Mouse (Mus musculus) gastrocnemius, postnatal 4 days (tissue): ENCODE results near the gene Trmt44. TPM values are rescaled to one million over a fixed set of nuclear protein-coding genes. Genes with fewer than 3 reads are reported as not detected.

Source experiments
- DNase-seq, 2 experiments: peaks; one replicate each; pipeline ENCODE4 v3.0.0; 2021 to 2022; ENCODE audit warnings: low spot score in 2 of 2, mixed read lengths in 2 of 2
- total RNA-seq, 2 experiments: library from RNA; stranded (reverse); gene quantifications; 2 replicates each; pipeline ENCODE4 v1.2.3; 2021

Gene Trmt44
- total RNA-seq, 2 experiments from 2014 or later, result 4.2 to 4.9 TPM

DNA sequence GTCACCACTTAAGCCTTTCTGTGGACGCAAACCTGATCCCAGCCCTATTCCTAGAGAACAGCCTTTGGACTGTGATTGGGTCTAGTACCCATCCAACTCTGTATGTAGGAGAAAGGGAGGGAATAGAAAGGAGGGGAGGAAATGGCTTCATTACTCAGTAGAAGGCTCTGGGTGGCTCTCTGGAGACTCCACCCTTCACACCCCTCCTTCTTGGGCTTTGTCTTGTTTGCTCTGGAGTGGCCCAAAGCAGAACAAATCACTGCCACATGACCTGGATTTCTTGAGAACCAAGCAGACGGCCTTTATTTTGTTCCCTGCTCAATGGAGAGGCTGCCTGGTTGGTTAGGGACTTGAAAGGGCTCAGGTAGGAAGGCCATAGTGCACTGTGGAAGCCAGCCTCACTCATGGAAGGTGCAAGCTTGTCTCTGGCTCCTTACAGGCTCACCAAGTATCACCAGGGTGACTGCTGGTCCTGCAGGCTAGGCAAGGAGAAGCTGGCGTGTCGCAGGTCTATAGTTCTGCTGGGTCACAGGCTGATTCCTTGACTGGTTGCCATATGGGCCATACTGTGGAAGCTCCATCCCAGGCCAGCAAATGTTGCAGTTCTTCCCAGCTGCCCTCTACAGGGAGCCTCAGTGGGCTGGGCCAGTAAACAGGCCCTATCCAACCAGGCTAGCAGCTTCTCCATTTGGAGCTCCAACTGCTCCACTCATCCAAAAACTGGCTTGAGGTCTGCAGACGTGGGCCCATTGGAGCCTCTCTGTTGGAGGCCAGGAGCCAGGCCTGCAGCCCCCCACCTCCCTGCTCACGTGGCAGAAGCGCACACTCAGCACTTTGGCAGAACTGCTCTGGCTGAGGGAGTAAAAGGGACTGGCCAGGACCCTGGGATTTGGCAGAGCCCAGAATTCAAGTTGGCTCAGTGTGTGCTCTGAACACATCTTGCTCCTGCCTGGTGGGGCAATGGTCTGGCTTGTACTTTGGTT lies 22.7 kb downstream of the Trmt44 start:
- peak in 1 of 2 experiments; percentile 54 for DNase-seq

DNA sequence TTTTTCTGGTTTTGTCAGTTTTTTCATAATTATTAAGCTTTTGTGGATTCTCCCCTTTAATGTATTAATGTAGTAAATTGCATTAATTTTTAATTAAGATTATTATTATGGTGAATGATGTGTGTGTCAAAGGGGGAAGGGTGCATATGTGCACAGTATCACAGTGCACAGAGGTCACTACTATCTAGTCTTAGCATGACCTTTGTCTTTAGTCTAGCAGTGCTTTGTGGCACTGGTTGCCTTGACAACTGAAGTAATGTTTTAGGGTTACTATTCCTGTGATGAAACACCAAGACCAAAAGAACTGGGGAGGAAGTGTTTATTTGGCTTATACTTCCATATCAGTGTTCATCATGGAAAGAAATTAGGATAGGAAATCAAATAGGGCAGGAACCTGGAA lies 28.7 kb downstream of the Trmt44 start:
- DNase-seq, result no peak

- no peak for DNase-seq
Observed at GRCm38 (mm10) chr5:35541059-35541790, 33.6 kb downstream of the Trmt44 start.

- no peak for DNase-seq
Observed at GRCm38 (mm10) chr5:35540555-35540954, 34.3 kb downstream of the Trmt44 start.

GRCm38 (mm10) chr5:35539576-35539975 lies 35.3 kb downstream of the Trmt44 start:
- no peak for DNase-seq

DNA sequence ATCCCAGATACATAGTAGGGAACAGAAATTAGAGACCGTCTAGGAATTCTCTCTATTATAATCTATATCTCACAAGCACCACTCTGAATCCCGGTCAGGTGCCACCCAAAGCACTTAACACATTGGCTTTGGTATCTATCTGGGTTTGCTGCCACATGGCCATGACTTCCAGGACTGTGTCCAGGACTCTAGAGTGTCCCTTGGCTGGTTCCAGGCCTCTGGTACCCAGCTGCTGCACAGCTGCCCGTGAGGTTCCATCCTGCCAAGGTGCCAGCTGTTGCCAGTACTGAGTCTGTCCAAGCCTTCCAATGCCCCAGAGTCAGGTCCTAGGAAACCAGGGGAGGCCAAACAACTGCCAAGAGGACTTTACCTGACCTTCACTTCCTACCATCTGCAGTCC lies 36.8 kb downstream of the Trmt44 start:
- peak in 1 of 2 experiments; percentile 50 for DNase-seq

- no peak for DNase-seq
Observed at GRCm38 (mm10) chr5:35537474-35537873, 37.4 kb downstream of the Trmt44 start.

DNA sequence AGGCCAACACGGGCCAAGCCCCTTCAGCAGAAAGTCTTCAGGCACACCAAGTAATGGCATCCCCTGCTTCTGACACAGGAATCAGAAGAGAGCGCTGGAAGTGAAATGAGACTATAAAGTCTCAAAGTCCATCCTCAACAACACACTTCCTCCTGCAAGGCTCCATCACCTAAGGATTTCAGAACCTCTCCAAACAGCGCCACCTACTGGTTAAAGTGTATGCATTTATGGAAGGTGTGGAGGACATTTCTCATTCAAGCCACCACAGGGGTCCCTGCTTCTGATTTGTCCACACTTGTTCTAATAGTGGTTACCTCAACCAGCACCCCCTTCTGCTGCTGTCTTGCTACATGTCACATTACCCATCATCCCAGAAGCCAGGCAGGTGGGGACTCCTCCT lies 38.6 kb downstream of the Trmt44 start:
- no peak for DNase-seq

DNA sequence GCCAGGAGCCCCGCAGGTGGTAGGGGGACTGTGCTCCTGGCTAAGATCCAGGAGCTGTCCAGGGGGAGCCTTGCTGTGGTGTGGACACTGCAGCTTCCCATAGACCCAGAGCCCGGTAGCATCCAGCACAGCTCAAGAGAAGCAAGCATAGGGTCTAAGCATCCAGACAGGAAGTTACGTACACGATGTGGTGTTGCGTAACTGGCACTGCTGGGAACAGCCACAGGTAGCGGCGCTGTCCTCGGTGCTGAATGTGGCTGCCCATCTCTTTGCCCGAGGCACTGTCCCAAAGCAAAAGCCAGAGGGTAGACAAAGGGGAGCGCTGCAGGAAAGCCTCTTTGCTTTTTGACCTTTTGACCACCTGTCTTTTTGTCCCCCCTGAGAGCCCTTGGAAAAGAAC lies 43.3 kb downstream of the Trmt44 start:
- no peak for DNase-seq

DNA sequence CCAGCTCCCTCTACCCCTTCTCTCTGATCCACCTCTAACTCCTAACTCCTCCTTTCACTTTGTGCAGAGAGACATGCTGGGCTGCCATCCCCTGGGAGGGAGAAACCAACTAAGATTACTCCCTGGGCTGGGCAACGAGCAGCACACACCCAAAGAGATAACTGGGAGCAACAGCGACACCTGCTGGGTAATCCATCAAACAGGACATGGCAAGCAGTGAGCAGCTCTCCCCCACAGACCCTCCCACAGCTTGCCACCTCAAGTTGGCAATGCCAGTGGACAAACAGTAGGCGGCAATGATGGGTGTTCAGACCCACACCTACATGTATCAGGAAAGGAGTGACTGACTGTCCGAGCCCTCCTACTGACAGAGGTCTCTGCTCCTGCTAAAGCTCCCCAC lies 44.4 kb downstream of the Trmt44 start:
- peak in 1 of 2 experiments; percentile 53 for DNase-seq

DNA sequence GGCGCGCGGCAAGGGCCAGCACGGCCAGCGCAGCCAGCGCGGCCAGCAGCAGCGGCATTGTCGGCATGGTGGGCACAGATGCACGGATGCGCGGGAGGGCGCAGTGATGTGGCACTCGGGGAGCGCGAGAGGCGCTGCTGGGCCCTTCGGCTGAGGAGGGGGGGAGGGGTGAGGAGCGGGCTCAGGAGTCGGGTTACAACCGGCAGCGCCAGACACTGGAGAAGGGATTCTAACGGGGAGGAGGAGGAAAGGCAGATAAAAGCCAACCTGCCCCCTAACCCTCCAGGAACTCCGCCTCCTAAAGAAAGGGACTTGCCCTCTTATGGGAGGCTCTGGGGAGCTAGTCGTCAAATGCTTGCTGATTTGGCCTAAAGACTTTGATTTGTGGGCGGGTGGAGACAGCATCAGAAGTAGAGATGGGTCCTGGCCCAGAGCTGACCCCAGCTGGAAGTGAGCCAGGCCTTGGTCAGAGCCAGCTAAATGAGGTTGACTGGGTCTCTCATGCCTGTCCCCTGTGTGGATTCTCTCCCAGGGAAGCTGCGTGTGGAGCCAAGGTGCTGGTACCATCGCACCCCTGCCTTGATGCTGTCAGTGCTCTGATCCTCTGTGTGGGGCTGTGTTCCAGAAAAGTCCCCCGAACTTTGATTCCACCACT lies 49.3 kb downstream of the Trmt44 start, which contains the start of gene Cpz:
Cpz (minus strand) TSS at position 230 of the 655 bp plus-strand sequence.
- peak in 1 of 2 experiments; percentile 65 for DNase-seq

DNA sequence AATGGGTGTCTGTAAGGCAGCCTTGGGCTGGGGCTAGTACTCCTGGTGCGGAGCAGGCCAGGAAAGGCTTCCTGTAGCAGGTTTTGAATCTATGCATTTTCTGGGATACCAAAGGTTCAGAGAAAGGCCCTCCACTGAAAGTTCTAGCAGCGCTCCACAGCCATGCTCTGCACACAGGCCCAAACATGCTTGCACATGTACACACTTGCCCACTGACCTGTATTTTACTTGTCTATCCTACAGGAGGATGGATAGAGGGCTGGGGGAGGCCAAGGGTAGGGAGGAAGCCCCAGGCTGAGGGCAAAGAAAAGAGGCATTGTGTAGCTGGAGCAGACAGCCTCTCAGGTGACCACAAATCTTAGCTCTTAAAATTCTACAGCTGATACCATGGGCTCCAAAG lies 50.5 kb downstream of the Trmt44 start:
- no peak for DNase-seq

DNA sequence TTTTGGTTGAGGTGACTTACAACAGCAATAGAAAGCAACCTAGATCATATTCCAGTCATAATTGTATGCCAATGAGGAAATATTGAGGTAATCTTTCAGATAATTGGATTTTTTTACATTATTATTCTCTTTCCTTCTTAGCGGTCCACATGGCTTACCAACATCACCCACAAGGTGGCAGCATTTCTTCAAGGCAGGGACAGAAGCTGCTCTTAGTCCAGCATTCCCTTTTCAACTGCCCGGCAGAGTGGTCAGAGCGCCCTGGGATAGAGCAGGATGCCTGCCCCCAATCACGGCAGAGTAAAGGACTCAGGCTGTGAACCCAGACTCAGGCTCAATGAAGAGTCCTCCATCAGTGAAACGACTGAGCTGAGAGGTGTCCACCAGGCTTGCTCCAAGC lies 51.1 kb downstream of the Trmt44 start:
- peak; percentile 53 to 81 for DNase-seq

DNA sequence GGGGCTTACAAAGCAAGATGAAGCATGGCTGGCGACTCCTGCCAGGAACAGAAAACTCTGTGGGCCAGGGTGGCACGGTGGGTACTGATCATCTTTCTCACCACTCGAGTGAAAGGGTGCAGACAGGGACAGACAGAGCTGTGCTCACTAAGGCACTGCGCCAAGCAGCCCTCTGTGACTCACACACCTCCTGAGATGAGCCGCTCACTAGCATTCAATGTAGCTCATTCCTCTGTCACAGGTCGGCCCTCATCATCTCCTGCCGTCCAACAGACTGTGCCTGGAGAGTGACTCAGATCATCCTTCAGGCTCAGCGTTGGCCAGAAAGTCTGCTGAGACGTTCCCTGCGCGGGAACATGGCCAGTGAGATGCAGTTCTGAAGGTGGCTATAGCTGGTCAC lies 58.1 kb downstream of the Trmt44 start:
- DNase-seq, result no peak

- DNase-seq, result peak; percentile 38 to 39
Observed at GRCm38 (mm10) chr5:35510589-35510988, 64.3 kb downstream of the Trmt44 start.

Other genes with a start within 250 kb of the Trmt44 start
- not detected for gene Hmx1, start 186.0 kb downstream of the Trmt44 start, total RNA-seq
- gene Cpz, start 49.4 kb downstream of the Trmt44 start, total RNA-seq, result 10 to 100 TPM in 1 of 2 experiments, 1 to 10 TPM in 1; 9.6 to 13.8 TPM
- 10 to 100 TPM; 13.1 to 17.0 TPM for gene Acox3, start 8.0 kb upstream of the Trmt44 start, total RNA-seq
- gene Htra3, start 104.7 kb upstream of the Trmt44 start, total RNA-seq, result 100 to 1,000 TPM in 1 of 2 experiments, 10 to 100 TPM in 1; 97.0 to 102 TPM
- 1 to 10 TPM; 6.8 to 7.9 TPM for gene Sh3tc1, start 164.9 kb upstream of the Trmt44 start, total RNA-seq
- 10 to 100 TPM; 70.5 to 76.6 TPM for gene Ablim2, start 182.8 kb upstream of the Trmt44 start, total RNA-seq